Mouse (Mus musculus): ENCODE results near the gene Adamts18. TPM values are rescaled to one million over a fixed set of nuclear protein-coding genes. Genes with fewer than 3 reads are reported as not detected.

The Adamts18 gene
- total RNA-seq, 2 experiments from 2014 or later = 1.6 TPM

GRCm38 (mm10) chr8:113763592-113764355 lies 84.8 kb downstream of the Adamts18 start:
- DNase-seq (ENCODE audit: low spot score in 2 of 2) = no peak

DNA sequence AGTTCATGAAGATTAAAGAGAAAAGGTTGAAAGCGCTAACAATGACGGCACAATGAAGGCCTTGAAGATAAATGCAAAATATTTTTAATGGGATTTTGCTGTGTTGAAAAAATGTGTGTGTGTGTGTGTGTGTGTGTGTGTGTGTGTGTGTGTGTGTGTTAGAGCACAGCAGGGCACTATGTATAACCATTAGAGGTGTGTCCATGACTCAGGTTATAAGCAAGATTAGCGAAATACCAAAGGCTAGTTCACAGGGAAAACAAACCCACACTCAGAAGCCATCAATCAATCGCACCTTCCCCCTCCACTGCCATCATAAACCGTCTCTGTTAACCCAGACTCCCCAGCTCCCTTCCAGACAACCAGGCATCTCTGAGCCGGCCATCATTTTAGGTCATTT lies 86.4 kb downstream of the Adamts18 start:
- no peak for DNase-seq (ENCODE audit: low spot score in 2 of 2)

GRCm38 (mm10) chr8:113755866-113756265 lies 92.7 kb downstream of the Adamts18 start:
- no peak for DNase-seq (ENCODE audit: low spot score in 2 of 2)

DNA sequence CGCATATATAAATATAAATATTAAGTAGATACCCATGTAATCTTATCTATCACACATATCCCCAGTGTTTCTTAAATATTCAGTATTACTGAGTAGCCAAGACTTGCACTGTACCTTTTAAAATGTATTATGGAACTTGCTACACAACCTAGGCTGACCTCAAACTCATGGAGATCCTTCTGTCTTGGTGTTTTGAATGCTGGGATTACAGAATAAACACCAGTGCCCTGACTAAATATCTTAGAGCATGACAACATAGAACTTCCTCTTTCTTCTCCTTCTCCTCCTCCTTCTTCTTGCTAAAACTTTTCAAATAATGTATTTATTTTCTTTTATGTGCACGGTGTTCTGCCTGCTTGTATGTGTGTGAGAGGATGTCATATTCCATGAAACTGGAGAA lies 95.4 kb downstream of the Adamts18 start:
- no peak for DNase-seq (ENCODE audit: low spot score in 2 of 2)

DNA sequence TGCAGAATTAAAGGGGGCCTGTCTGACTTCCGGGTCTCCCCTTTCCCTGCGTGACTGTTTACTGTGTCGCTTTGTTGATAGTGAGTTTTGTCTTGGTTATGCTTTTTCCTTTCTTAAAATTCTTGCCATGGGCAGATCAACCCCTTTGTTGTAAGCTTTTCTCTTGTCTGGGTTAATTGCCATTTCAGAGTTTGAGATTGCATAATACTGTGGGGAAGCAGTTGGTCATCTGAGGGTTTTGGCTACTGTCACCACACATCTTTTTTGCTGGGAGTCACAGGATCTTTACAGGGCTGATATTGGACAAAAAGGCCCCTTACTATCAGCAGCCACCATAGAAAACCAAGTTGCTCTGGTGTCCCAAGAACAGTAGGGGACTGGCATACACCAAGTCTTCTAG lies 96.2 kb downstream of the Adamts18 start:
- DNase-seq (ENCODE audit: low spot score in 2 of 2) = no peak

- DNase-seq (ENCODE audit: low spot score in 2 of 2) = no peak
These were observed 113.0 kb downstream of the Adamts18 start for GRCm38 (mm10) chr8:113735496-113736060.

DNA sequence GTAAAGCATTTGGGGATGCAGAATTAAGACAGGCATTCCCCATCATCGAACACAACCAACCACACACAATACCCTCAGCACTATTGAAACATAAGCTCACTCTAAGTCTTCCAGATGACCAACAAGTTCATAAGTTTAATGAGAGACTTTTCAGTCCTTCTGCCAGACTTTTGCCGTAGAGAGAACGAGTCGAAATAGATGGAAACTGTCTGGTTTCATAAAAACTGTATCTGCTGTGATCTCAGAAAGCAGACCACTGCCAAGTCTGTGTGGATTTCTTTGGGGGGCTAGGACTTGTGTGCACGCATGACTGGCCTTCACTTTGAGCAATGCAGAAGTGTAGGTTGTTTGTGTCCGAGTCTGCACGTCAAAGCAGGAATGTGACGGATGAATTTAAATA lies 123.2 kb downstream of the Adamts18 start:
- DNase-seq (ENCODE audit: low spot score in 2 of 2) = no peak

GRCm38 (mm10) chr8:113723873-113724538 lies 124.5 kb downstream of the Adamts18 start:
- DNase-seq (ENCODE audit: low spot score in 2 of 2) = no peak

DNA sequence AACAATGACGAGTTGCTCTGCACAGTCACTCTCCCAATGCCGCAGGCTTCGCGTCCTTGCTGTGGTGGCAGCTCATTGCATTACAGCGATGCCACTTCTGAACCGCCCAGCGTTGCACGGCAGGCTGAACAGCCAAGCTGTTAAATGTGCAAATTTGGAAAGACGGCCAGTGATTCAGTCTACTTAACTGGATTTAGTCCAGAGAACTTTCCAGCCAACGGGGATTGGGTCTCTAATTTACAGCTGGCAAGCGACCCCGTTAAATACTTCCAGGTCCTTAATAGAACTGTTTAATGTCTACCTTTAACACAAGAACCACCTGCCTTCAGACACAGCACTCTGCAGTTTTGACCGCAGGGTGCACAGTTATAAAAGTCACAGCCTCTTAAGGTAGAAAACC lies 127.1 kb downstream of the Adamts18 start:
- DNase-seq (ENCODE audit: low spot score in 2 of 2) = peak in 1 of 2 experiments; percentile 13

DNA sequence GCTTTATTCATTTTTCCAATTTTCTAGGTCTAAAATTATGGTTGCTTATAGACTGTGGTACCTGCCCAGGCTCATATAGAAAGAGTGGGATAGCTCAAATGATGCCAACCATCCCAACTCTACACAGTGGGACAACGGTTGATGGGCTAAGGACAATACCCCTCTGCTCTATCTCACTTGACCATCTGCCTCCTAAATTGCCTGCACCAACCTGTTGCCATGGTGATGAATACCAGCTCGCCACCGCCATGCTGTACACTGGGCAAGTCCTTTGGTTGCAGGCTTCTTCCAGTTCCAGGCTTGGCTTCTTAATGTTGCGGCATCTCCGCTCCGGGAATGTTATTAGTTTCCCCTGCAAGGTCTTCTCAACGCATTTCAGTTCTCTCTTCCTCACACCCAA lies 143.6 kb downstream of the Adamts18 start:
- DNase-seq (ENCODE audit: low spot score in 2 of 2) = no peak

GRCm38 (mm10) chr8:113691622-113692343 lies 156.8 kb downstream of the Adamts18 start:
- DNase-seq (ENCODE audit: low spot score in 2 of 2) = no peak

DNA sequence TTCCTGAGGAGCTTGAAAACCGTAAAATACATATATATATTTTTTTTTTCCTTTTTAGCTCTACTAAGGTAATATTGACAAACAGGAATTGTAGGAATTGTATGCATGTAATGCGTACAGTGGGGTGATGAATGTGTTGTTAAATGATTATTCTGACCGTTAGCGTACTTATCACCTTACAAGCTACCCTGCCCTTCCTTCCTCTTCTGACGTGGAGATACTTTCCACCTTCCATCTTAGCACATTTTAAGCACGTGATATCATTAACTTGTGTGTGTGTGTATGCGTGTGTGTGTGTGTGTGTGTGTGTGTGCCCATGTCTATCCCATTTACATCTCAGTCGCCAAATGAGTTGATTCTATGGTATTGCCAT lies 160.0 kb downstream of the Adamts18 start:
- no peak for DNase-seq (ENCODE audit: low spot score in 2 of 2)

DNA sequence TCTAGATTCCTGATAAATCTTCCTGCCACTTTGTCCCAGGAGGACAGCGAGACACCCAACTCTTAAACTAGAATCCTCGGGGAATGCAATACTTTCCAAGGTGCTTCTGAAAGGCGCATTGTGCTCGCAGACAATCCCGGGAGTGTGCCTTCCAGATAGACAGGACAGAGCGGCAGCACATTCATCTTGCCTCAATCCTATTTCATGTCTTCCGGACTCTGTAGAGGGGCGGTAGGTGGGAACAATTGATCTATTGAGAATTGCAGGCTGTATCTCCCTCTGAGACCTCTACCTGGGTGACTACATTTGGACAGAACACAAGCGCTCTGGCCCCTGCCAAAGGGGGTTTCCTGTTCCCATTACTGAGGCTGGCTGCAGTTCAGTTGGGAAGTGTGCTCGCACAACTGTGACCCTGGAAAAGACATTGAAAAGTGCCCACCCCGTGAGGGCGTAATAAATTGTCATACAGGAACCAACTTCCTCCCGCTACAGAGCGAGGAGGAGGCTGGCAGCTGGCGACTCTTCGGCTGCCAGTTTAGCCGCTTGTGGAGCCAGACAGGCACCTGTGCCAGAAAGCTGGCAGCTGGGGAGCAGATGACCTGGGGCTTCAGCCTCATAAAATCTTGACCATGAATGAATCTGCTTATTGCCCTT lies 160.5 kb downstream of the Adamts18 start:
- no peak for DNase-seq (ENCODE audit: low spot score in 2 of 2)

DNA sequence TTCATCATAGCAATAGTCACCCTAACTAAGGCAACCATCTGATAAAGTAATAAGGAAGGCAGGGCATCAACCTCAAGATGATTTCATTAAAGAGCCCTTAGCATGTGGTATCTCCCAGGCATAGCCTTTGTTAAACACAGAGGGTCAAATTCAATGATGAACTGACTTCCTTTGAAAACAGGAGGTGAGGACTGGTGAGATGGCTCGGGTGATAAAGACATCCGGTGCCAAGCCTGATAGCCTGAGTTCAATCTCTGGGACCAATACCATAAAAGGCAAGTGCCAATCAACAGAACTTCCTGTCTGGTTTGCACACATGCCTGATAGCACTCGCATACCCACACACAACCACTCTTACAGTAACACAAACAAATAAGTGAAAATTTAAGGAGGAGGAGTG lies 169.2 kb downstream of the Adamts18 start:
- no peak for DNase-seq (ENCODE audit: low spot score in 2 of 2)

DNA sequence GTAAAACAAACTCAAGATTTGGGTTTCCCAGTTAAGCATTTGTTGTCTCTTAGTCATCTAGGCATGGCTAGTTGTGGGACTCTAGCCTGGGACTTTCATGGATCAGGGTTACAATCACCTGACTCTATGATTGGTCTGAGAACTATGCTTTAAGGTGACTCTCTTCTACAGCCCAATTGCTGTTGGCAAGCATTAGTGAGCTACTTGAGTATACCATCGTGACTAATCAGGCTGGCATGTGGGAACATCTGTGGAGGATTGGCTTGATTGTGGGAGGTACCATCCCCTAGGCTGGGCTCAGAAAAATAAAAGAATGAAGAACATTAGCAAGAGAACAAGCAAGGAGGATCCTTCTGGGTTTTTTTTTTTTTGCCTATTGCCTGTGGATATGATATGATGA lies 171.7 kb downstream of the Adamts18 start:
- DNase-seq (ENCODE audit: low spot score in 2 of 2) = no peak

DNA sequence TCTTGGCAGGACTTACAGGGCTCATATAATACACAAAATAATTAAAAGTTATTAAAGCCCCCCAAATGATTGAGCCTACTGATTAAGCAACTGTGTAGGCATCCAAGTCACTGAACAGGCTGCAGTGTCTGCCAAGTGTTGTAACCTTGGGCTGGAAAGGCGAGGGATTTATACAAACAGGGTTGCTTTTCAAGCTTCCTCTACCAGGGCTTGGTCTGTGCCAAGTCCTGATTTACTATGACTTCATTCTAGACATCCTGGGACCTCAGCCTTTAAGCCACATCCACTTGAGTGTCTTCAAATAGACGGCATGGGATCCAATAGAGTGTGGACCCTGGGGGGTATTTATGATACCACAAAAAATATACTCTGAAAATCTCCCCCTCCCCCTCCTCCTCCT lies 173.3 kb downstream of the Adamts18 start:
- DNase-seq (ENCODE audit: low spot score in 2 of 2) = no peak

DNA sequence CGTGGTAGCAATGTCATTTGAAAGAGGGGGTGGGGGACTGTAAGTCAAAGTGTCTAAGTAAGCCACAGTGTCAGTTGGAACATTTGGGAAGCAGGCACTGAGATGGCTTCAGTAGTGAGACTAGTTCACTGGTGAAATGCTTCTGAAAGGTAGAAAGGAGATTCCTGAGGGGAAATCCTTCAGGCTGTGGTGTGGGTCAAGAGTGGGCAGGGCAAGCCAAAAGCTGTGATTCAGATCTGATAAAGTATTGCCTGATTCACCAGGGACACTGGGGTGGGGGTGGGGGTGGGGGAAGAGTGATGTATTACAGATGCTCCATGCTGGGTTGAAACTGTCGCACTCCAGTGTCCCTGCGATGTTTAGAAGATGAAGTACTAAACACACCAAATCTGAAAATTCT lies 173.9 kb downstream of the Adamts18 start:
- no peak for DNase-seq (ENCODE audit: low spot score in 2 of 2)

GRCm38 (mm10) chr8:113673300-113673699 lies 175.2 kb downstream of the Adamts18 start:
- no peak for DNase-seq (ENCODE audit: low spot score in 2 of 2)

DNA sequence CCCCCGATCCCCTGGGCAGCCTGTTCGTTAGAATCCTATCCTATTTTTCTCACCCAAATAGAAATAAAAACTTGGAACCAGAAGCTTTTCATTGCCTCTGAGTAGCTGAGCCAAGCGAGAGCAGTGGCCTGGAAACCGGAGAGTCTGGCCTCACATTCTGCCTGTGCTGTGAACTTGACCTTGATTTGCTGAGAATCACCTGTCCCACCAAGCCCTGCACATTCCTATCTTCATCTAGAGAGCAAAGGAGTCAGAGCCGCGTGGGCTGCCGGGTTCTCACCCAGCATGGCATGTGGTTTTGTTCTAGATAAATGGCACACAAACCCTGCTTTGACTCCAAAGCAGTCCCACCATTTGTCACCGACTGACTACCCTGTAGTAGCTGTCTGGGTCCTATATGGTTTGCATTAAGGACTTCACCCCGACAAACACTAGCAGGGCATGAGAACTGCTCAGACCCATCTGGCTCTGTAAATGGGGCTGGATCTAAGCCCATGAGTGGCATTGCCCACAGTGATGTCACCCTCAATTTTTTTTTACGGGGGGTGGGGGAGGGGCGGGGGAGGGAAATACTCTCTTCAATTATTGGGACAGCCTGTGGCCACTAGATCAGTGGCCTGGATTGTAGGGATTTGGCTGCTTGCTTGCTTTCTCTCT lies 175.8 kb downstream of the Adamts18 start:
- DNase-seq (ENCODE audit: low spot score in 2 of 2) = no peak

GRCm38 (mm10) chr8:113669924-113670323 lies 178.6 kb downstream of the Adamts18 start:
- DNase-seq (ENCODE audit: low spot score in 2 of 2) = no peak

Data from left cerebral cortex, adult 18-20 months (tissue).